Mouse (Mus musculus) hindbrain, embryonic 14.5 days (tissue): Measurements from ENCODE around the gene B430306N03Rik. TPM values are rescaled to one million over a fixed set of nuclear protein-coding genes. Genes with fewer than 3 reads are reported as not detected.
"Not testable (repeated sequence)": the region's sequence is repeated elsewhere in the genome, so short reads cannot be mapped to it uniquely, and the experiment has no call there.

Source experiments
- ATAC-seq: fragments of 200-750 bp; cut with Nextera tagmentation; 2 replicates; pipeline ENCODE4 v1.8.0; 2017; ENCODE audit warnings: moderate number of reproducible peaks, mild to moderate bottlenecking, moderate TSS enrichment, moderate library complexity; ENCODE audit not compliant: low FRiP score
- DNase-seq: peaks from one replicate; pipeline ENCODE4 v3.0.0-alpha.2; 2015; ENCODE audit warnings: low spot score
- H3K27ac ChIP-seq: fragments of 300-500 bp; sonication (generic); 2 replicates; pipeline ENCODE4 v1.5.1; 2014; ENCODE audit warnings: mild to moderate bottlenecking, moderate library complexity
- H3K27me3 ChIP-seq: fragments of 300-500 bp; sonication (generic); 2 replicates; pipeline ENCODE4 v1.6.1; 2014; ENCODE audit warnings: mild to moderate bottlenecking, low read length, mixed read lengths; ENCODE audit not compliant: control insufficient read depth, insufficient read depth
- H3K36me3 ChIP-seq: fragments of 300-500 bp; sonication (generic); replicated peaks from 2 replicates; pipeline ENCODE4 v1.6.1; 2014; ENCODE audit not compliant: control insufficient read depth, insufficient read depth
- H3K4me1 ChIP-seq: fragments of 300-500 bp; sonication (generic); replicated peaks from 2 replicates; pipeline ENCODE4 v1.6.1; 2014; ENCODE audit warnings: antibody characterized with exemption, low read length, mixed read lengths; ENCODE audit not compliant: control insufficient read depth, insufficient read depth
- H3K4me2 ChIP-seq: fragments of 300-500 bp; sonication (generic); replicated peaks from 2 replicates; pipeline ENCODE4 v1.6.1; 2014; ENCODE audit warnings: mild to moderate bottlenecking, moderate library complexity
- H3K4me3 ChIP-seq: fragments of 300-500 bp; sonication (generic); replicated peaks from 2 replicates; pipeline ENCODE4 v1.5.1; 2014; ENCODE audit warnings: mild to moderate bottlenecking, low read length
- H3K9ac ChIP-seq: fragments of 300-500 bp; sonication (generic); 2 replicates; pipeline ENCODE4 v1.6.1; 2014
- H3K9me3 ChIP-seq: fragments of 300-500 bp; sonication (generic); 2 replicates; pipeline ENCODE4 v1.6.1; 2016; ENCODE audit warnings: low read length; ENCODE audit not compliant: control insufficient read depth
- WGBS: fragments of 180-500 bp; shearing (Covaris S2); extraction: QIAGEN DNeasy Blood & Tissue Kit; methylation state at CpG from one replicate; pipeline ENCODE4 v1.1.7; 2014; 5-methylcytosine and 5-hydroxymethylcytosine counted together
- polyA plus RNA-seq: library from polyadenylated mRNA; unstranded; fragments of >200 nt; fragmentation: Nextera tagmentation; extraction: Ambion mirVana; gene quantifications from 2 replicates; pipeline ENCODE4 v1.2.1, GENCODE M21; 2014

Gene B430306N03Rik
- polyA plus RNA-seq = 0.05 and 0.18 TPM in 2 replicates

- not testable (repeated sequence) for H3K9me3 ChIP-seq, H3K36me3 ChIP-seq, ATAC-seq, H3K9ac ChIP-seq, H3K4me3 ChIP-seq, H3K4me2 ChIP-seq, H3K27ac ChIP-seq, H3K27me3 ChIP-seq, DNase-seq, H3K4me1 ChIP-seq
- 89% methylated on average over 3 of the region's 3 CpGs for WGBS
Observed at GRCm38 (mm10) chr17:48315905-48316579, at the start of gene B430306N03Rik. TSS of gene B430306N03Rik (plus strand) at chr17:48316141.

DNA sequence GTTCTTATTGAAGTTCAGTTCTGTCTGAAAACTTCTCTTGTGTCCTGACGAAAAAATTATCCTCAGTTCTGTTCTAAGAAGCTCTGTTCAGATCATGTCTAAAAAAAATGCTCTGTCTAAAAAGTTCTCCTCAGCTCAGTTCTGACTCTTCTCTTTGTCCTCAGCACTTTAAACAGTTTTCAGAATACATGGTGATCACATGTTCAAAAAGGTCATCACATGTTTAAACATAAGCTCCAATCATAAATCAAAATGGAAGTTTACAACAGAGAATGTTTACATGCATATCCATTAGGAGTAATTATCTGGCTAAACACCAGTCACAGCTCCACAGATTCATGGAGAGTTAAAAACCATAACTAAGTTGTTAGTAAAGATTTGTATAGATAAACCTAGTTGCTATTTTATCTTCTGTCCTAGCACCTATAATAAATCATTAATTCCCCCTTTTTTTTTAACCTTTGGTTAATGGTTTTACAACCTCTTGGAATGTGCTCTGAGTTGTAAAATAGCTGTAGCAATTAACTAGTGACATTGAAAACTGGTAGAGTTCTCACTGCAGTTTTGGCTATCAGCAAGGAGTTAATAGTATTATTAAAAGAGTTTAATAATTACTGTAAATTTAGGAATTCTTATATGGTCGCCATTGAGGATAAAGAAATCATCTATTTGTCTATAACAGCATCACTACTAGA, 49.2 kb upstream of the B430306N03Rik start:
- Histone ChIP-seq H3K9ac (no peak overlapping the region), H3K4me1 (no peaks in the 10 kb centered on the region), H3K4me3 (no peak overlapping the region), H3K27me3 (no peaks in the 10 kb centered on the region), H3K27ac (no peak overlapping the region), H3K36me3 (no peaks in the 10 kb centered on the region), H3K4me2 (no peak overlapping the region), H3K9me3 (no peaks in the 10 kb centered on the region)
- 43% methylated on average over 2 of the region's 2 CpGs for WGBS
- no peak for DNase-seq
- no peak for ATAC-seq

DNA sequence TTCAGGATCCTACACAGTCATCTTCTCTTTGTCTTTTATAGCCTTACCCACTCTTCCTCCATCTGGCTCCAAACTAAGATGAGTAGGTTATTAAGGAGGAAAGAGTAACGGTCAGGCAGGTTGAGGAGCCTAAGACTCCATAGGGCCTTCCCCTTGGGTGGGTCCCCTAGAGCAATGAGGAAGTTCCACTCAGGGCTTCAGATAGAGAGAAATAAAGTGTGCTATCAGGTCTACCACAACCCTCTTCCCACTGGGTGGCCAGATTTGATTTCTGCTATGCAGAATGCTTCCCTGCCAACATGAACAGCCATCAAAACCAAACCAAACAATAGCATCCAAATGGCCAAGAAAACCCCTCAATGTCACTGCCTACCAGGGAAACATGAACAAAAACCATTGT, 48.4 kb upstream of the B430306N03Rik start:
- H3K4me1 ChIP-seq = no peaks in the 10 kb centered on the region
- no peak overlapping the region for H3K4me3 ChIP-seq
- WGBS = 89% methylated on average over 1 of the region's 1 CpGs
- ATAC-seq = no peak
- no peak overlapping the region for H3K4me2 ChIP-seq
- H3K27me3 ChIP-seq = no peaks in the 10 kb centered on the region
- no peak for DNase-seq
- no peaks in the 10 kb centered on the region for H3K36me3 ChIP-seq
- no peak overlapping the region for H3K9ac ChIP-seq
- no peaks in the 10 kb centered on the region for H3K9me3 ChIP-seq
- no peak overlapping the region for H3K27ac ChIP-seq

DNA sequence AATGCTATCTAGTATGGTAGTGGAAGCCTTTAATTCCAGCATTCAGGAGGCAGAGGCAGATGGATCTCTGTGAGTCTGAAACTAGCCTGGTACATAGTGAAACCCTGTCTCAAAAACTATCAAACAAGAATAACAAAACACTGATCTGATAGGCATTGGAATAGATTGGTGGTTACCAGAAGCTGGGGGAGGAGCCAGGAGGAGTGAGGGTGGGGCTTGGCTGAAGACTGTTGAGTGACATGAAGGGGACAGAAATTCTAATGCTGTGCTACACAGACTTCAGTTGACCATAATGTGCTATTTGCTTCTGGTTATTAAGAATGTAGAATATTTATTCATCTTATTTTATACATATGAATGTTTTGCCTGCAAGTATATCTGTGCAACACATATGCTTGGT, 47.7 kb upstream of the B430306N03Rik start:
- no peaks in the 10 kb centered on the region for H3K27me3 ChIP-seq
- ATAC-seq (no peak), DNase-seq (no peak)
- H3K4me1 ChIP-seq = no peaks in the 10 kb centered on the region
- H3K9ac ChIP-seq = no peak overlapping the region
- H3K4me2 ChIP-seq = no peak overlapping the region
- no peaks in the 10 kb centered on the region for H3K9me3 ChIP-seq
- H3K4me3 ChIP-seq = no peak overlapping the region
- H3K36me3 ChIP-seq = no peaks in the 10 kb centered on the region
- no peak overlapping the region for H3K27ac ChIP-seq

DNA sequence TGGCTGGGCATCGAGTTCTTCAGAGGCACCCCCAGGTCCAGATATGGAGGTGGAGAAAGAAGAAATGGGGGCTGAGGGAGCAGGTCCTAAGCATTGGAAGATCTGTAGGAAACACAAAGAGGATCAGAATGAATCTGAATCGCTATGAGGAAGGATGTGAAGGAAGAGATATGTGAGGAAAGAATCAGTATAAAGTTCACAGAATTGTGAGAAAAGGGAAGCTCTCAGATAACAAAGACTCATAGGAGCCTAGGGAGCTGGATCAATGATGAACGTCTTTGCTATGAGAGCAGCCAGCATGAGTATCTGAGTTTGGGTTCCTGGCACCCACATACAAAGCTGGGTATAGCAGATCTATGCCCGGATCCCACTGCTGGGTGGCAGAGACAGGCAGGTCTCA, 46.1 kb upstream of the B430306N03Rik start:
- Histone ChIP-seq H3K4me2 (no peak overlapping the region), H3K27ac (no peak overlapping the region), H3K27me3 (no peaks in the 10 kb centered on the region), H3K4me1 (no peaks in the 10 kb centered on the region), H3K4me3 (no peak overlapping the region), H3K9me3 (no peaks in the 10 kb centered on the region), H3K36me3 (no peaks in the 10 kb centered on the region), H3K9ac (no peak overlapping the region)
- ATAC-seq (no peak), DNase-seq (no peak)
- WGBS = 81% methylated on average over 4 of the region's 4 CpGs

GRCm38 (mm10) chr17:48272158-48272557, 43.8 kb upstream of the B430306N03Rik start:
- ATAC-seq = no peak
- Histone ChIP-seq H3K27me3 (no peaks in the 10 kb centered on the region), H3K4me1 (no peaks in the 10 kb centered on the region), H3K36me3 (no peaks in the 10 kb centered on the region), H3K4me2 (no peak overlapping the region), H3K9ac (no peak overlapping the region), H3K9me3 (no peaks in the 10 kb centered on the region), H3K27ac (no peak overlapping the region), H3K4me3 (no peak overlapping the region)
- WGBS = 87% methylated on average over 5 of the region's 5 CpGs
- no peak for DNase-seq

- DNase-seq (no peak), ATAC-seq (no peak)
- H3K4me3 ChIP-seq = no peak overlapping the region
- H3K27me3 ChIP-seq = no peaks in the 10 kb centered on the region
- H3K9me3 ChIP-seq = no peaks in the 10 kb centered on the region
- H3K27ac ChIP-seq = no peak overlapping the region
- H3K9ac ChIP-seq = no peak overlapping the region
- H3K36me3 ChIP-seq = no peaks in the 10 kb centered on the region
- H3K4me2 ChIP-seq = no peak overlapping the region
- no peaks in the 10 kb centered on the region for H3K4me1 ChIP-seq
- WGBS = 91% methylated on average over 4 of the region's 4 CpGs
Observed at GRCm38 (mm10) chr17:48272598-48272997, 43.3 kb upstream of the B430306N03Rik start.

- WGBS = 82% methylated on average over 4 of the region's 4 CpGs
- no peak overlapping the region for H3K9ac ChIP-seq
- H3K4me1 ChIP-seq = no peaks in the 10 kb centered on the region
- no peak overlapping the region for H3K27ac ChIP-seq
- ATAC-seq = no peak
- H3K4me3 ChIP-seq = no peak overlapping the region
- no peak for DNase-seq
- H3K27me3 ChIP-seq = no peaks in the 10 kb centered on the region
- H3K9me3 ChIP-seq = no peaks in the 10 kb centered on the region
- H3K36me3 ChIP-seq = no peaks in the 10 kb centered on the region
- no peak overlapping the region for H3K4me2 ChIP-seq
Observed at GRCm38 (mm10) chr17:48274098-48274497, 41.8 kb upstream of the B430306N03Rik start.

GRCm38 (mm10) chr17:48274885-48275284, 41.1 kb upstream of the B430306N03Rik start:
- no peak overlapping the region for H3K4me3 ChIP-seq
- H3K4me1 ChIP-seq = no peaks in the 10 kb centered on the region
- no peak overlapping the region for H3K9ac ChIP-seq
- H3K9me3 ChIP-seq = no peaks in the 10 kb centered on the region
- WGBS = 32% methylated on average over 6 of the region's 6 CpGs
- no peaks in the 10 kb centered on the region for H3K36me3 ChIP-seq
- no peaks in the 10 kb centered on the region for H3K27me3 ChIP-seq
- no peak for ATAC-seq
- H3K4me2 ChIP-seq = no peak overlapping the region
- H3K27ac ChIP-seq = no peak overlapping the region
- peak; percentile 79 for DNase-seq
